Mouse (Mus musculus): ENCODE measurements around the gene Fig4.

Fig4 gene

DNA sequence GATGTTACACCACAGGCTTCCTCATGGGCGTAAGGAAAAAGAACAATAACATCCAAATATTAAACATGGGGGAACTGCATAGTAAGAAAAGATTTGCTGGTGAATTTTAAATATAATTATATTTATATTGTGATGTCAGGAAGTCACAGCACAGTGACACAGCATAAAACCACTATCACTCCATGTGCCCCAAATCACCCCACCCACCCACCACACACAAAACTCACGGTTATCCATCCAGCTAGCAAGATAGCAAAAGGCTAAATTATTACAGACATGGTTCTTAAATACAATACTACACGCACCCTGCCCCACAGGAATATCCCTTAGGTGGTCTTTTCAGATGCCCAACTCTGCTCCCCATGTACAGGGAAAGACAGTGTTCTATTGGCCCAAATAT, 89.0 kb downstream of the Fig4 start:
- DNase-seq (ENCODE audit: low read depth, low spot score) = no peak

- DNase-seq (ENCODE audit: low read depth, low spot score) = no peak
Measured at GRCm38 (mm10) chr10:41209538-41209937, 93.5 kb downstream of the Fig4 start.

GRCm38 (mm10) chr10:41208860-41209377, 94.1 kb downstream of the Fig4 start:
- peak; percentile 22 for DNase-seq (ENCODE audit: low read depth, low spot score)

- DNase-seq (ENCODE audit: low read depth, low spot score) = no peak
Measured at GRCm38 (mm10) chr10:41205647-41206046, 97.4 kb downstream of the Fig4 start.

DNA sequence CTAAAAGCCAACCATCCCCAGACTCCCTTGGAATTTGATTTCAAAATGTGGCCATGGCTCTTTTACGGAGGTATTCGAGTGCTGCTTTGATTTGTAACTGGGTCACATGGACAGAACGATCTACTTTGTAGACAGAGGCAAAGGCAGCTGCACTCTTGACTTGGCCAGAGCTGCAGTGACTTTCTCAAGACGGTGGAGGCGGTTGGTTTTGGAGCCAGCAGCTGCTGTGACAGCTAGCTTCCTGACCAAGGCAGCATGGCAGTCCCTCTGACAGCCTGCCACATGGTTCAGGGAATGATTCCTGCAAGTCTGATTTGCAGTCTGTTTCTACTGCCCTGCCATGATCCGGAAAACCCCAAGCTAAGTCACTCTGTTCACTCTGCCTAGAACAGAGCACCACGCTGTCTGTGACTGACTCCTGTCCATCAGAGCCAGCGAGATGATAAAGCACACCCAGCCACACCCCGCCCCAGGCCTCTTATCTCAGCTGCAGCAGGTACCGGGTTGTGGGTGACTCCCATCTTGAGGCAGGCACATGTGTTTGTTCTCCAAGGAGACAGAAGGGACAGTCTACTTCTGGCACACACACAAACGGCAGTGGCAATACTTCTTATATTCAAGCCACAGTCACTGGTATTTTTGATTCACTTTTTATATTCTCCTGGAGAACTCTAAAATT, 98.3 kb downstream of the Fig4 start:
- DNase-seq (ENCODE audit: low read depth, low spot score) = no peak

GRCm38 (mm10) chr10:41204191-41204590, 98.9 kb downstream of the Fig4 start:
- no peak for DNase-seq (ENCODE audit: low read depth, low spot score)

DNA sequence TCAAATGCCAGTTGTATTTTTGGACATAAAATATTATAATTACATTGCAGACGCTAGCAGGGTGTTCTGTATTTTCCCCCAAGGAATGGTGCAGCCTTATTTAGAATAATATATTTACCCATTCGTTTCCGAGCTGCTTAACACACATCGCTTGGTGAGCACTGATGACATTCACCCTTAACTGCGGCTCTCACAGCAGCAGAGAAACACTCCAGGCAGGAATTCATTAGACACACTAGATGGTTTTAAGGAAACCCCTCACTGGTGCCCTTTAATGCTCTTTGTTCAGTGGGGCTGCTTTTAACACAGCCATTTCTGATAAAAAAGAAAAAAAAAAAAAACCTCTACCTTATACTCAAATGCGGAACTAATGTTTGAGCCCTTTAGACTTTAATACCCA, 104.3 kb downstream of the Fig4 start:
- DNase-seq (ENCODE audit: low read depth, low spot score) = no peak

- no peak for DNase-seq (ENCODE audit: low read depth, low spot score)
Measured at GRCm38 (mm10) chr10:41197788-41198187, 105.3 kb downstream of the Fig4 start.

GRCm38 (mm10) chr10:41196295-41196694, 106.8 kb downstream of the Fig4 start:
- no peak for DNase-seq (ENCODE audit: low read depth, low spot score)

DNA sequence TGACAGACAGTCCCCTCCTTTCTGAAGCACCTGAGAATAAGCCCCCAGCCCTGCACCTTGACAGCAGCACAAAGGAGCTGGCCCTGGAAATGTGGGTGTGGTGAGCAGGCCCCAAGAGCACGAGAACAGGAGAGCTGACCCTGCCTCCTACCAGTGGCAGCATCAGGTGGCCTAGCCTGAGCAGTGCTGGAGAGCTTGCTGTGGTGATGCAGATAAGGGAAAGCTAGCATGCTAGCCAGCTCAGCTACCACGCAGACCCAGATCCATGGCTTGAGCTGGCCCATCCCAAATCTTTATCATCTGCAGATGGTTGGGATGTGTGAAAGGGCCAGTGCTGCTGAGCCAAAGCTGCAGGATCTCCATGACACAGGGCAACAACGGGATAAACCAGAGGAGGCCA, 113.7 kb downstream of the Fig4 start:
- DNase-seq (ENCODE audit: low read depth, low spot score) = no peak

- DNase-seq (ENCODE audit: low read depth, low spot score) = no peak
Measured at GRCm38 (mm10) chr10:41183975-41184374, 119.1 kb downstream of the Fig4 start.

DNA sequence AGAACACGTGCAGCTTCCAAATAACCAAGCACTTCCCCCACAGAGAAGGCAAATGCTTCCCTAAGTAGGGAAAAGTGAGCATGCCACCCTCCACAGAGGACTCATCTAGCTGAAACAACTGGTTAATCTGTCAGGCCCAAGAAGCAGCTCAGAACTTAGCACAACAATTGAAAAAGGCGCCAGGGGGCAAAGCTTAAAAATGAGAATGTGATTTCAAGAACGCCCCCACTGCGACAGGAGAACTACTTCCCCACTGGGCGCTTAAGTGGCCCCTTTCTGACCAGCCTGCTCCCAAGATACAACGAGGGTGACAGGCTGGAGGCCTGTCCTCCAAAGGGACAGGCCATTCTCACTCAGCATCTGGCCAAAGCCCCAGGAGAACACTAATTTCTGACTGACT, 120.4 kb downstream of the Fig4 start:
- no peak for DNase-seq (ENCODE audit: low read depth, low spot score)

DNA sequence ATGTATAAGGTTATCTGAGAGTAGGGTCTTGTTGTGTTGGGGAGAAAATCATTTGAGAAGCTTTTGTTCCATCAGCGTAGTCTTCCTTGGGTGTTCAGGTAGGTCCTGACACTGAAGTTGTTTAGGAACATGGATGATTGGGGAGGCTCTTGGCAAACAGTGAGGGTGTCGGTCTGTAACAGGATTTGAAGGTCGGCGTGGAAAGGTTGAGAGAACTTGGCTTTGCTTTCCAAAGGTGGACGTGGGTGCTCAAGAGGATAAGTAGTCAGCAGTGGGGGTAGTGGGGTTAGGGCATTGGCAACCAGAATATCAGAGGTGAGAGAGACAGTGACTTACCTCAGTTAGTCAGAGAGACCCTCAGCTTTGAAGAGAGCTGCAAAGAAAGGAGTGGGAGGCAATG, 136.9 kb downstream of the Fig4 start:
- DNase-seq (ENCODE audit: low read depth, low spot score) = no peak

DNA sequence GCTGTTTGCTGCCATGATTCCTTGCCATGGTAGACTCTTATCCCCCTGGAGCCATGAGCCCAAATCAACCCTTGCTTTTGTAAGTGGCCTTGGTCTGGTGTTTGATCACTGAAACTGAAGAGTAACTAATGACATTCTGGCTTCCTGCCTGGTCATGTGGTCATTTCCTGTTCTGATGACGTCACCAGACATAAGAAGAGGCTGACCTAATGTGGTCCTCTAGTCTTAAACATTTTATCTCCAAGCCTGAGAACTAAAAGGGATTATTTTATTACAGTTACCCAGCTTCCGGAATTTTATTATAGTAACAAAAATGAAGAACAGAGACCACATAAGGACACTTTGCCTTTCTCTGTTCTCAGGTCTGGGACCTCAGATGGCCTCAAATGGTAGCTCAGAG, 140.0 kb downstream of the Fig4 start:
- DNase-seq (ENCODE audit: low read depth, low spot score) = no peak

DNA sequence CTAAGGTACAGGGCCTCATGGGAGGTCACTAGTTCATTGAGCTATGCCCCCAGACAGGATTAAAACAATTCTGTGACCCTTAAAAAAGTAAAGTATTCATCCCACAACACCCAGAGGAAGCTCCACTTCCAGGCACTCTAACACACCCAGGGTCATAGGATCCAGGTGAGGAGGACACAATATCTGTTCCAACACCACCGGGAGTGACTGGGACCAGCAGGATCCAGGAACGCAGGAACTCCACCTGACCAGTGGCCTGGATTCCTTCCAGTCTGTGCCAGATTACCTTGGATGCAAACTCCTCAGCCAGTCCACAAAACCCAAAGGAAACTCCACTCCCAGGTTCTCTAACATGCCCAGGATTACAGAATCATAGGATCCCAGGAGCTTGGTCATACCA, 145.8 kb downstream of the Fig4 start:
- no peak for DNase-seq (ENCODE audit: low read depth, low spot score)

GRCm38 (mm10) chr10:41156693-41157092, 146.4 kb downstream of the Fig4 start:
- no peak for DNase-seq (ENCODE audit: low read depth, low spot score)

- no peak for DNase-seq (ENCODE audit: low read depth, low spot score)
Measured at GRCm38 (mm10) chr10:41153229-41153750, 149.8 kb downstream of the Fig4 start.

GRCm38 (mm10) chr10:41151901-41152300, 151.2 kb downstream of the Fig4 start:
- DNase-seq (ENCODE audit: low read depth, low spot score) = no peak

GRCm38 (mm10) chr10:41151441-41151840, 151.6 kb downstream of the Fig4 start:
- no peak for DNase-seq (ENCODE audit: low read depth, low spot score)

DNA sequence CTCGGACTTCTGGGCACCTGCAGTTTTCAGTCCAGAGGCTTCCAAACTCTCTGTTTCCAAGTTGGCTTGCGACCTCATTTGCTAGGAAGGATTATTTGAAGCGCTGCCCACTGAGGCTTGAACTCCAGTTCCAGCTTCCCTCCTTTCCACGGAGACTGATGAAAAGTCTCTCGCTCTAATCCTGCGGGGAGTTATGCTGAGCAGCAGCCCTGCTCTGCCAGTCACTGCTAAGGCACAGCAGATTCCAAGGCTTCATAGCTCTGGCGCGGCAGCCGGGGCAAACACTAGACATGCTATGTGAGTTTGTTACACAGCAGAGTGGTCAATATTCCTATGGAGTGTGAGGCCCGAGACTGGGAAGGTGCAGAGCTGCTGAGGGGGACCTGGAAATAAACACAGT, 152.0 kb downstream of the Fig4 start:
- DNase-seq (ENCODE audit: low read depth, low spot score) = no peak

GRCm38 (mm10) chr10:41150496-41150895, 152.6 kb downstream of the Fig4 start:
- no peak for DNase-seq (ENCODE audit: low read depth, low spot score)

- DNase-seq (ENCODE audit: low read depth, low spot score) = no peak
Measured at GRCm38 (mm10) chr10:41149307-41149706, 153.8 kb downstream of the Fig4 start.

DNA sequence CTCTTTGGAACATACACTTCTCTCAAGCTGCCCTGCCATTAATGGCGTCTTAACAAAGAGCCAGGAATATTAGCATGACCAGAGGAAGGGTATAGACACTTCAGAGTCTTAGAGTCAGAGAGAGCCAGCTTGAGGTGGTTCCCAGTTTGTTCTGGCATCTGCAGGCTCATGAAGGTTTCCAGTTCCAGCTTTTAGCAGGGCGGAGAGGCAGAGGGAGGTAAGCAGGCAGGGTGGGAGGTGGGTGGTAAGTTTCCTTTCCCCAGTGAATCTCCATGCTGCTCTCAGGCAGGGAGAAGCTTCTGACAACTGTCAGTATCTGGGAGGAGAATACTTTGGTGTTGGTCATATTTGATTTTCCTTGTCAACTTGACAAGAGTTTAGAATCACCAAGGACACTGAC, 156.9 kb downstream of the Fig4 start:
- no peak for DNase-seq (ENCODE audit: low read depth, low spot score)

Data from embryo, embryonic 11.5 days (tissue).